Mouse (Mus musculus) adrenal gland, adult (tissue): ENCODE data around the gene Sult2a1.
"Not testable (repeated sequence)": the region's sequence is repeated elsewhere in the genome, so short reads cannot be mapped to it uniquely, and the experiment has no call there.

ENCODE experiments used
- DNase-seq, 2 experiments: peaks; one replicate each; pipeline ENCODE4 v3.0.0; 2022 to 2023; ENCODE audit warnings: low spot score in 1 of 2; ENCODE audit not compliant: inconsistent age in 2 of 2

Sult2a1 gene

DNA sequence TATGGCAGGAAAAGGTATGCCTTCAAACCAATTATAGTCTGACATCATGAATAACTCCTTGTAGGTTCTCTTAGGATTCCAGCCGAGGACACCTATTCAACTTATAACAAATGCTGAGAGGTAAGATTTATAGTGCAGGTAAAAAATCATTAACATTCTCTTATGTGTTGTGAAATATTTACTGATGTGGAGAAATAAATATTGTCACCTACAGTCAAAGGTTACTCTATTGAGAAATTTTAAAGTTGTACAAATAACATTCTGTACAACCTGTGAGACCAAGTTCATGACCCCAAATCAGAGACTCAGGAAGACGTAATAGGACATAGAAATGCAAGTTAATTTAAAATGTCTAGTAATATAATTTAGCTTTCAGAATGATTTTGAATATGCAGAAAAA lies at the start of gene Sult2a1:
Gene Sult2a1 (minus strand): TSS at position 101 of the 400 bp plus-strand sequence.
- not testable (repeated sequence) for DNase-seq

GRCm38 (mm10) chr7:13813913-13814312 lies 23.3 kb downstream of the Sult2a1 start:
- no peak for DNase-seq
